Mouse (Mus musculus) bone marrow, adult 2 months (tissue): ENCODE measurements at regions not wholly inside any gene's neighbourhood (a gene's known extent, or its start where the extent isn't known, plus 50 kb on each side); places are given as distances from the start of the nearest gene placed in this dataset.

Source experiments
- CTCF ChIP-seq: fragments of 200-500 bp; IDR thresholded peaks from 2 replicates; pipeline ENCODE4 v1.5.1; 2011; ENCODE audit warnings: low read length, control low read depth; ENCODE audit not compliant: control insufficient read depth, insufficient read depth
- POLR2A ChIP-seq: fragments of 200-500 bp; IDR thresholded peaks from 2 replicates; pipeline ENCODE4 v1.6.1; 2011; ENCODE audit warnings: low read depth, mild to moderate bottlenecking, control low read depth, low read length, borderline replicate concordance; ENCODE audit not compliant: control insufficient read depth

DNA sequence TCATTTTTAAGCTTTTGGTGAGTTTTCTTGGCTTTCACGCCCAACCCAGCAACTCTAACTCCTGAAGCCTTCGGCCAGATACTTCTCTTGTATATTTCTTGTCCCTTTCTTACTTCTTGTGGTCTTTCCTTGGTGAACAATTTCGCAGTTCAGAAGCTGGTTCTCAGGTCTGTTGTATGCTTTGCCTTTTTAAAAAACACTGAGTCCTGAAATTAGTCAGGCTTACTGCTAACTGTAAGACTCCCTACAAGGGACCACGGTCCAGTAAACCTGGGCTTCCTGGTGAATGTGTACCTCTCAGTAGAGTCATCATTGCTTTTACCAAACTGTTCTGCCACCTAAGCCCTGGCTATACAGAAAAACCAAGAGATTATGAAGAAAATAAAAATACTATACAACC, 81.3 kb upstream of the Olig3 start:
- no peak for TF ChIP-seq POLR2A
- no peak for TF ChIP-seq CTCF
